Mouse (Mus musculus) frontal cortex, postnatal 36 days (tissue): ENCODE measurements at regions not wholly inside any gene's neighbourhood (a gene's known extent, or its start where the extent isn't known, plus 50 kb on each side); places are given as distances from the start of the nearest gene placed in this dataset.

Experiments used
- DNase-seq, 2 experiments: peaks; one replicate each; pipeline ENCODE4 v3.0.0; 2022; ENCODE audit warnings: low spot score in 2 of 2

- DNase-seq, result no peak
Observed at GRCm38 (mm10) chr5:82142063-82142462, 1122.1 kb downstream of the Adgrl3 start.
